Mouse (Mus musculus) liver, postnatal 0 days (tissue): ENCODE results near the gene Mdga1.

Experiments
- CTCF ChIP-seq: sonication (generic); IDR thresholded peaks from 2 replicates; pipeline ENCODE4 v1.5.1; 2016; ENCODE audit warnings: antibody characterized with exemption, low read depth
- EP300 ChIP-seq: IDR thresholded peaks from 2 replicates; pipeline ENCODE4 v1.6.1; 2016; ENCODE audit warnings: antibody characterized with exemption, low read depth, mild to moderate bottlenecking

DNA sequence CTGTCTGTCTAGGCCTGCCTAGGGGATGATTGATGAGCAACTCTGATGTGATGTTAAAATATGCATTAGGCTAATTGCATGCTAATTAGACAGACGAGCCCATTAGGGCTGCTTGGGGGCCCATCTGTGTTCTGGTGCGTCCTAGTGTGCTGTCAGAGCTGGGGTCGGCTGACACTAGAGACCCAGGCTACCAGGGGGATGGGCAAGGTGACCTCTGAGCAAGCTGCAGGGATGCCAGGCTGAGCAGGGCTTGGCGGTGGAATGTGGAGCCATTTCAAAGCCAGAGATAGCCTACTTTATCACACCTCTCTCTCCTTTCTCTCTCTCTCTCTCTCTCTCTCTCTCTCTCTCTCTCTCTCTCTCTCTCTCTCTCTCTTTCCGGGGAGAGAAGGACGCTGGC, 49.8 kb downstream of the Mdga1 start:
- TF ChIP-seq CTCF (no peak), EP300 (no peak)
